ENCODE assay signal across 8 mouse cellular contexts in genomic region chr11:115939690-115940329, GRCm38 (mm10). TPM values are rescaled to one million over a fixed set of nuclear protein-coding genes. Genes with fewer than 3 reads are reported as not detected.
DNase-seq lines count a peak whose midpoint lies in the region; ATAC-seq and TF ChIP-seq lines count a peak whose summit lies in the region.

No protein-coding gene starts in this region.

- H3K4me2 ChIP-seq in heart, embryonic 12.5 days, result no peak overlapping the region

- H3K27ac ChIP-seq in heart, embryonic 12.5 days (ENCODE audit: poor library complexity, severe bottlenecking), result no peak overlapping the region

- 34% methylated on average over 6 of the region's 6 CpGs for WGBS in heart, embryonic 12.5 days

- TF ChIP-seq CTCF in E14TG2a.4 (conservative IDR thresholded peaks at IDR 0.05; ENCODE audit: low read length), result peak; percentile 94

- H3K4me3 ChIP-seq in heart, embryonic 12.5 days, result no peak overlapping the region
- H3K4me3 ChIP-seq in E14TG2a.4 (replicated peaks; ENCODE audit: low read length), result no peak overlapping the region

- no peak overlapping the region for H3K9ac ChIP-seq in heart, embryonic 12.5 days

- DNase-seq in heart, postnatal 10 days, result peak; percentile 71 to 82
- peak; percentile 62 to 79 for DNase-seq in cerebellum, adult 18-20 months
- DNase-seq in gastrocnemius, postnatal 14 days, result peak; percentile 51
- peak; percentile 73 to 75 for DNase-seq in layer of hippocampus, postnatal 10 days (ENCODE audit: low spot score in 2 of 2)
- peak; percentile 78 for DNase-seq in lung, postnatal 10 days
- DNase-seq in spleen, postnatal 4 days (ENCODE audit: low spot score in 2 of 2), result peak; percentile 63 to 81

- intact Hi-C loops in heart, postnatal 10 days (cut with DNase I), result loop anchor here (1.0 to 5.0 kb wide), 3 partner anchors 59 to 190 kb away; no protein-coding TSS in a partner anchor
- intact Hi-C loops in gastrocnemius, postnatal 14 days (cut with DNase I; ENCODE audit: low total_unique reads), result loop anchor here (2.0 kb wide), 1 partner anchor 61 kb away; no protein-coding TSS in a partner anchor

- H3K36me3 ChIP-seq in heart, embryonic 12.5 days, result peaks cover 82% of the 10 kb centered on the region
- peaks cover 99% of the 10 kb centered on the region for H3K36me3 ChIP-seq in E14TG2a.4 (ENCODE audit: insufficient read depth, low read length)

- H3K27me3 ChIP-seq in heart, embryonic 12.5 days (replicated peaks), result no peaks in the 10 kb centered on the region
- no peaks in the 10 kb centered on the region for H3K27me3 ChIP-seq in E14TG2a.4 (ENCODE audit: insufficient read depth, low read length)

- no peaks in the 10 kb centered on the region for H3K9me3 ChIP-seq in heart, embryonic 12.5 days (replicated peaks)
- H3K9me3 ChIP-seq in E14TG2a.4 (ENCODE audit: low read length), result no peaks in the 10 kb centered on the region

- peaks cover under 1% of the 10 kb centered on the region for H3K4me1 ChIP-seq in heart, embryonic 12.5 days (replicated peaks)
- peaks cover 45% of the 10 kb centered on the region for H3K4me1 ChIP-seq in E14TG2a.4 (replicated peaks; ENCODE audit: low read depth, low read length)

- no peak for ATAC-seq in heart, embryonic 12.5 days (ENCODE audit: insufficient number of reproducible peaks, low FRiP score)

RNA-seq across cellular contexts. Expression of gene Recql5, which starts 6.5 kb away (rescaled TPM):
- total RNA-seq in heart, postnatal 10 days (2021), result 10 to 100 TPM in 1 of 2 experiments, 1 to 10 TPM in 1; 8.3 to 10.9 TPM
- polyA plus RNA-seq in heart, embryonic 12.5 days (2016; fragmentation: Nextera tagmentation; extraction: Ambion mirVana), result 13.8 and 17.3 TPM in 2 replicates
- 1 to 10 TPM; 5.7 to 6.3 TPM for total RNA-seq in gastrocnemius, postnatal 14 days (2021)
- 10 to 100 TPM; 21.6 to 25.5 TPM for total RNA-seq in layer of hippocampus, postnatal 10 days (2021)

RNA-seq across cellular contexts. Expression of gene Sap30bp, which starts 6.7 kb away (rescaled TPM):
- 10 to 100 TPM; 26.6 to 26.7 TPM for total RNA-seq in heart, postnatal 10 days (2021)
- polyA plus RNA-seq in heart, embryonic 12.5 days (2016; fragmentation: Nextera tagmentation; extraction: Ambion mirVana), result 29.4 and 32.2 TPM in 2 replicates
- 10 to 100 TPM; 13.1 to 15.2 TPM for total RNA-seq in gastrocnemius, postnatal 14 days (2021)
- total RNA-seq in layer of hippocampus, postnatal 10 days (2021), result 10 to 100 TPM; 52.6 to 53.4 TPM

RNA-seq across cellular contexts. Expression of gene Smim6, which starts 28.0 kb away (rescaled TPM):
- total RNA-seq in heart, postnatal 10 days (2021), result under 1 TPM; 0.37 to 0.45 TPM
- polyA plus RNA-seq in heart, embryonic 12.5 days (2016; fragmentation: Nextera tagmentation; extraction: Ambion mirVana), result 0.77 and 1.8 TPM in 2 replicates
- total RNA-seq in gastrocnemius, postnatal 14 days (2021), result not detected
- not detected for total RNA-seq in layer of hippocampus, postnatal 10 days (2021)

RNA-seq across cellular contexts. Expression of gene Itgb4, which starts 34.7 kb away (rescaled TPM):
- 1 to 10 TPM; 4.8 to 5.5 TPM for total RNA-seq in heart, postnatal 10 days (2021)
- 2.0 and 2.7 TPM in 2 replicates for polyA plus RNA-seq in heart, embryonic 12.5 days (2016; fragmentation: Nextera tagmentation; extraction: Ambion mirVana)
- 1 to 10 TPM; 1.9 to 6.7 TPM for total RNA-seq in gastrocnemius, postnatal 14 days (2021)
- 1 to 10 TPM in 1 of 2 experiments, under 1 TPM in 1; 0.85 to 1.3 TPM for total RNA-seq in layer of hippocampus, postnatal 10 days (2021)

RNA-seq across cellular contexts. Expression of gene Smim5, which starts 40.0 kb away (rescaled TPM):
- 10 to 100 TPM; 28.7 to 43.3 TPM for total RNA-seq in heart, postnatal 10 days (2021)
- 15.0 and 16.6 TPM in 2 replicates for polyA plus RNA-seq in heart, embryonic 12.5 days (2016; fragmentation: Nextera tagmentation; extraction: Ambion mirVana)
- total RNA-seq in gastrocnemius, postnatal 14 days (2021), result 1 to 10 TPM; 2.2 to 2.4 TPM
- under 1 TPM; 0.85 to 0.98 TPM for total RNA-seq in layer of hippocampus, postnatal 10 days (2021)
